Mouse (Mus musculus): Measurements from ENCODE around the gene Zfp580. TPM values are rescaled to one million over a fixed set of nuclear protein-coding genes. Genes with fewer than 3 reads are reported as not detected.
A peak's percentile ranks its signal among the peaks of the same experiment; 100 is the strongest.

The Zfp580 gene
- polyA plus RNA-seq, 1 experiment from 2014 or later = 113 TPM

GRCm38 (mm10) chr7:5037467-5037866, 13.9 kb upstream of the Zfp580 start:
- ATAC-seq (ENCODE audit: low FRiP score, low read depth) = no peak
- H3K4me1 ChIP-seq (replicated peaks) = peaks cover 21% of the 10 kb centered on the region
- peak overlapping the region; percentile 58 for H3K4me2 ChIP-seq
- no peaks in the 10 kb centered on the region for H3K9me3 ChIP-seq
- H3K36me3 ChIP-seq = peaks cover 28% of the 10 kb centered on the region
- H3K27me3 ChIP-seq = no peaks in the 10 kb centered on the region
- H3K9ac ChIP-seq = peak overlapping the region; percentile 82; the same call in 1 of the 2 replicates
- peak overlapping the region; percentile 98 for H3K27ac ChIP-seq (replicated peaks)
- WGBS = 84% methylated on average over 8 of the region's 8 CpGs
- peak overlapping the region; percentile 68 for H3K4me3 ChIP-seq

DNA sequence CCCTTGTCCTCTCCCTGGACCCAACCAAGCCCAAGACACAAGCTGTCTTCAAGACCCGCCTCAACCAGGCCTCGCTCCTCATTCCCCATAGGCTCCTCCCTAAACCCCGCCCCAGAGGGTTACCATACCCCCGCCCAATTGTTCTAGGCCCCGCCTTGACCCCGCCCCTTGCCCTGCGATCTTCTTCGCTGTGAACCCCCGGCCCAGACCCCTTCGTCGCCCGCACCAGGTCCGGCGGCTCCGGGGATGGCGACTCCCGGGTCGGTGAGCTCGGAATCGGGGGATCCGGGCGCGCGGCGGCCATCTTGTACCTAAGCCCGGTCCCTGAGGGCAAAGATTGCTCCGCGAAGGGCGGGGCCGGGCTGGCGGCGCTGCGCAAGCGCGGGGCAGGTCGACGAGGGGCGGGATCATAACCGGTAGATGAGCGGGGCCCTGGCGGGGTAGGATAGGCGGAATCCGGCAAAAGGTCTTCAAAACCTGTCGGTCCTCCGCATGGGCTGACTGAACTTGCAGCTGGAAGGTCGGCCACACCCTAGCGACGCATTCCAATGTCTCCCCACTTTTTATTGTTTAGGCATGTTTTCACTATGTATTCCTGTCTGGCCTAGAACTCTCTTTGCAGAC, 13.1 kb upstream of the Zfp580 start, which contains the start of gene Zfp784:
Gene Zfp784 (minus strand): TSS at position 338 of the 624 bp plus-strand sequence.
- ATAC-seq (ENCODE audit: low FRiP score, low read depth) = peak; percentile 96
- peak within 1 kb of the TSS; percentile 82 for H3K9ac ChIP-seq
- H3K4me2 ChIP-seq = peak within 1 kb of the TSS; percentile 58
- H3K27ac ChIP-seq (replicated peaks) = peak within 1 kb of the TSS; percentile 98
- no peaks in the 10 kb centered on the region for H3K9me3 ChIP-seq
- WGBS = 0% methylated on average over 48 of the region's 48 CpGs
- peaks cover 21% of the 10 kb centered on the region for H3K4me1 ChIP-seq (replicated peaks)
- no peaks in the 10 kb centered on the region for H3K27me3 ChIP-seq
- H3K36me3 ChIP-seq = peaks cover 24% of the 10 kb centered on the region
- H3K4me3 ChIP-seq = peak within 1 kb of the TSS; percentile 68

DNA sequence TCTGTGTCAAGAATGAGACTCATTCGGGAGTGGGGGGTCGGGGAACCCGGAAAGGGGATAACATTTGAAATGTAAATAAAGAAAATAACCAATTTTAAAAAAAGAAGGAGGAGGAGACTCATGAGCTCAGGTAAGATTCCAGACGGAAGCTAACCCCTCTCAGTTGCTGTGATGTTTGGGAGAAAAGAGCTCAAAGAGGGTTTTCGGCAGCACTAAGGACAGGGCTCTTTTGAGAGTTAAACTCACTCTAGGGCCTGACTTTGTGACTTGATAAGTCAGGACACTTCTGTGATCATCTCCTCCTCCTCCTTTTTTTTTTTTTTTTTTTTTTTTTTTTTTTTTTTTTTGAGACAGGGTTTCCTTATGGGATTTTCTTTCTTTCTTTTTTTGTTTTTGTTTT, 12.4 kb upstream of the Zfp580 start:
- no peak for ATAC-seq (ENCODE audit: low FRiP score, low read depth)
- WGBS = 35% methylated on average over 5 of the region's 5 CpGs
- peak overlapping the region; percentile 82 for H3K9ac ChIP-seq
- H3K4me1 ChIP-seq (replicated peaks) = peaks cover 21% of the 10 kb centered on the region
- H3K9me3 ChIP-seq = no peaks in the 10 kb centered on the region
- H3K27ac ChIP-seq (replicated peaks) = peak overlapping the region; percentile 98
- peaks cover 18% of the 10 kb centered on the region for H3K36me3 ChIP-seq
- H3K4me2 ChIP-seq = peak overlapping the region; percentile 58
- peak overlapping the region; percentile 68 for H3K4me3 ChIP-seq
- H3K27me3 ChIP-seq = no peaks in the 10 kb centered on the region

GRCm38 (mm10) chr7:5044981-5045380, 6.4 kb upstream of the Zfp580 start:
- H3K9me3 ChIP-seq = no peaks in the 10 kb centered on the region
- H3K4me2 ChIP-seq = no peak overlapping the region
- no peaks in the 10 kb centered on the region for H3K27me3 ChIP-seq
- WGBS = 76% methylated on average over 2 of the region's 2 CpGs
- H3K9ac ChIP-seq = no peak overlapping the region
- no peak overlapping the region for H3K27ac ChIP-seq (replicated peaks)
- H3K4me3 ChIP-seq = no peak overlapping the region
- H3K36me3 ChIP-seq = no peaks in the 10 kb centered on the region
- no peak for ATAC-seq (ENCODE audit: low FRiP score, low read depth)
- peaks cover 1% of the 10 kb centered on the region; the same call in 1 of the 2 replicates for H3K4me1 ChIP-seq (replicated peaks)

DNA sequence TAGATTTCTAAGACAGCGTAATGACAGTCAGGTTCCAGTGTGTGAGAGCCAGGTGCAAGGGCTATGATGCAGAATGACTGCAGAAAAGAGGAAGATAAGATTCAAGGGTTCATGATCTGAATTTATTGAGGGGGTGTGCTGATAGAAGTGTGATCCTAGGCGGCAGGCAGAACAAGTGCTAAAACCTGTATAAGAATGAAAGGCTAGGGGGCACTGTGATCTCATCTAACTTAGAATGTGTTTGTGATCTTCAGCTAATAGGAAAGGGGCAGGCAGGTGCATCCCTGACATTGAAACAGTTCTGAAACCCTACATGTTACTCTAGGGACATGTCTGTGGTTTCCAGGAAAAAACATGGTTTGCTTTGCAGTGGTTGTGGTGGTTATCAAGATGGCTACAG, 5.2 kb upstream of the Zfp580 start:
- no peaks in the 10 kb centered on the region for H3K27me3 ChIP-seq
- no peak overlapping the region for H3K4me3 ChIP-seq
- peaks cover 8% of the 10 kb centered on the region for H3K4me1 ChIP-seq (replicated peaks)
- ATAC-seq (ENCODE audit: low FRiP score, low read depth) = no peak
- 67% methylated on average over 2 of the region's 2 CpGs for WGBS
- no peaks in the 10 kb centered on the region for H3K9me3 ChIP-seq
- H3K27ac ChIP-seq (replicated peaks) = no peak overlapping the region
- H3K9ac ChIP-seq = no peak overlapping the region
- no peaks in the 10 kb centered on the region for H3K36me3 ChIP-seq
- no peak overlapping the region for H3K4me2 ChIP-seq

DNA sequence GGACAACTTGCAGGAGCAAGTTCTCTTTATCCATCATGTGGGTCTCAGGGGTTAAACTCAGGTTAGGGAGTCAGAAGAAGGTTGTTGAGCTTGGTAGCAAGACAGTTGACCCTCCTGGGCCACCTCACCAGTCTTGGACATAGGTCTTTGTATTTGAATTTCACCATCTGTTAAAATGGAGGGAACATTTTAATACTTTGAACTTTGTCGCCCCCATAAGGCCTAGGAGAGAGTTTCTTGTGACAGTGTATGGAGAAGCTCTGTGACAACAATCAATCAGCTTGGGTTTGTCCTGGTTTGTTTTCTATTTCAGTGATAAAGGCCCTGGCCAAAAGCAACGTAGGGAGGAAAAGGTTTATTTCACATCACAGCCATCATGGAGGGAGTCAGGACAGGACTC, 4.0 kb upstream of the Zfp580 start:
- no peaks in the 10 kb centered on the region for H3K9me3 ChIP-seq
- H3K36me3 ChIP-seq = no peaks in the 10 kb centered on the region
- H3K27me3 ChIP-seq = no peaks in the 10 kb centered on the region
- peaks cover 13% of the 10 kb centered on the region for H3K4me1 ChIP-seq (replicated peaks)
- H3K4me3 ChIP-seq = no peak overlapping the region
- H3K4me2 ChIP-seq = no peak overlapping the region
- no peak for ATAC-seq (ENCODE audit: low FRiP score, low read depth)
- H3K27ac ChIP-seq (replicated peaks) = no peak overlapping the region
- 23% methylated on average over 2 of the region's 2 CpGs for WGBS
- no peak overlapping the region for H3K9ac ChIP-seq

- peaks cover 57% of the 10 kb centered on the region for H3K4me1 ChIP-seq (replicated peaks)
- ATAC-seq (ENCODE audit: low FRiP score, low read depth) = no peak
Observed at GRCm38 (mm10) chr7:5052438-5052837, 1.1 kb downstream of the Zfp580 start.

GRCm38 (mm10) chr7:5052931-5053343, 1.6 kb downstream of the Zfp580 start:
- Histone ChIP-seq H3K27me3 (peaks cover 28% of the 10 kb centered on the region), H3K9ac (peak overlapping the region; percentile 84), H3K27ac (replicated peaks) (0 out of 2 replicates have a peak overlapping the region, but pooled peaks have one; percentile 24), H3K9me3 (no peaks in the 10 kb centered on the region), H3K4me3 (peak overlapping the region; percentile 79), H3K4me1 (replicated peaks) (peaks cover 62% of the 10 kb centered on the region), H3K36me3 (no peaks in the 10 kb centered on the region), H3K4me2 (peak overlapping the region; percentile 93)
- ATAC-seq (ENCODE audit: low FRiP score, low read depth) = no peak
- WGBS = 4% methylated on average over 44 of the region's 45 CpGs

More at GRCm38 (mm10) chr7:5052438-5052837, 1.1 kb downstream of the Zfp580 start:
- Histone ChIP-seq H3K4me3 (peak overlapping the region; percentile 79), H3K4me2 (peak overlapping the region; percentile 93), H3K27me3 (peaks cover 24% of the 10 kb centered on the region), H3K9me3 (no peaks in the 10 kb centered on the region), H3K36me3 (no peaks in the 10 kb centered on the region), H3K9ac (peak overlapping the region; percentile 84), H3K27ac (replicated peaks) (peak overlapping the region; percentile 92; the same call in 1 of the 2 replicates)
- whole genome bisulfite sequencing = 2% methylated on average over 12 of the region's 12 CpGs

GRCm38 (mm10) chr7:5053456-5054179, 2.3 kb downstream of the Zfp580 start:
- WGBS = 10% methylated on average over 32 of the region's 32 CpGs
- H3K4me2 ChIP-seq = peak overlapping the region; percentile 93
- peaks cover 68% of the 10 kb centered on the region for H3K4me1 ChIP-seq (replicated peaks)
- ATAC-seq (ENCODE audit: low FRiP score, low read depth) = no peak
- H3K27me3 ChIP-seq = peaks cover 28% of the 10 kb centered on the region
- no peaks in the 10 kb centered on the region for H3K9me3 ChIP-seq
- no peaks in the 10 kb centered on the region for H3K36me3 ChIP-seq
- peak overlapping the region; percentile 79 for H3K4me3 ChIP-seq
- H3K9ac ChIP-seq = peak overlapping the region; percentile 84
- peak overlapping the region; percentile 54; the same call in 1 of the 2 replicates for H3K27ac ChIP-seq (replicated peaks)

GRCm38 (mm10) chr7:5056651-5057263, 5.4 kb downstream of the Zfp580 start:
- WGBS = 2% methylated on average over 50 of the region's 55 CpGs
- Histone ChIP-seq H3K36me3 (no peaks in the 10 kb centered on the region), H3K27me3 (peaks cover 28% of the 10 kb centered on the region), H3K4me3 (peak overlapping the region; percentile 49), H3K27ac (replicated peaks) (peak overlapping the region; percentile 78), H3K4me2 (peak overlapping the region; percentile 60), H3K9me3 (no peaks in the 10 kb centered on the region), H3K4me1 (replicated peaks) (peaks cover 84% of the 10 kb centered on the region), H3K9ac (peak overlapping the region; percentile 56)
- peak; percentile 21 for ATAC-seq (ENCODE audit: low FRiP score, low read depth)

- H3K27ac ChIP-seq (replicated peaks) = peak overlapping the region; percentile 78
- H3K4me2 ChIP-seq = peak overlapping the region; percentile 60
- peak overlapping the region; percentile 49 for H3K4me3 ChIP-seq
- no peaks in the 10 kb centered on the region for H3K36me3 ChIP-seq
- 23% methylated on average over 8 of the region's 8 CpGs for WGBS
- peaks cover 78% of the 10 kb centered on the region for H3K4me1 ChIP-seq (replicated peaks)
- H3K9me3 ChIP-seq = no peaks in the 10 kb centered on the region
- peak overlapping the region; percentile 56 for H3K9ac ChIP-seq
- H3K27me3 ChIP-seq = peaks cover 28% of the 10 kb centered on the region
- no peak for ATAC-seq (ENCODE audit: low FRiP score, low read depth)
Observed at GRCm38 (mm10) chr7:5057381-5057780, 6.0 kb downstream of the Zfp580 start.

DNA sequence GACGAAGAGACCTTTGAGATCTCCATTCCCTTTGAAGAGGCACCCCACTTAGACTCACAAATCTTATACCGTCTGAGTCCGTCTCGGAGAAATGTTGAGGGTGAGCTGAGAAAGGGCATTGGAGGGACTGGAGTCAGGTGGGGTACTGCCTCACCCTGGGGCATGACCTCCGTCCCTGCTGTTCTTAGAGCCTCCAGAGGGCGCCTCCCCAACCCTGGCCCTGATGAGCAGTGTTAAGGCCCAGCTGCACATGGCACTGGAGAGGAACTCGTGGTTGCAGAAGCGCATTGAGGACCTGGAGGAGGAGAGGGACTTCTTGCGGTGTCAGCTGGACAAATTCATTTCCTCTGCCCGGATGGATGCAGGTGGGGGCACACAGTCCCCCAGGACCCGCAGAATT, 6.5 kb downstream of the Zfp580 start:
- Histone ChIP-seq H3K36me3 (no peaks in the 10 kb centered on the region), H3K27ac (replicated peaks) (no peak overlapping the region), H3K4me1 (replicated peaks) (peaks cover 73% of the 10 kb centered on the region), H3K9ac (peak overlapping the region; percentile 56; the same call in 1 of the 2 replicates), H3K4me2 (peak overlapping the region; percentile 60), H3K9me3 (no peaks in the 10 kb centered on the region), H3K27me3 (peaks cover 28% of the 10 kb centered on the region), H3K4me3 (peak overlapping the region; percentile 49)
- 31% methylated on average over 11 of the region's 11 CpGs for WGBS
- ATAC-seq (ENCODE audit: low FRiP score, low read depth) = no peak
